ENCODE assay signal across 19 mouse cellular contexts in the genomic region with DNA sequence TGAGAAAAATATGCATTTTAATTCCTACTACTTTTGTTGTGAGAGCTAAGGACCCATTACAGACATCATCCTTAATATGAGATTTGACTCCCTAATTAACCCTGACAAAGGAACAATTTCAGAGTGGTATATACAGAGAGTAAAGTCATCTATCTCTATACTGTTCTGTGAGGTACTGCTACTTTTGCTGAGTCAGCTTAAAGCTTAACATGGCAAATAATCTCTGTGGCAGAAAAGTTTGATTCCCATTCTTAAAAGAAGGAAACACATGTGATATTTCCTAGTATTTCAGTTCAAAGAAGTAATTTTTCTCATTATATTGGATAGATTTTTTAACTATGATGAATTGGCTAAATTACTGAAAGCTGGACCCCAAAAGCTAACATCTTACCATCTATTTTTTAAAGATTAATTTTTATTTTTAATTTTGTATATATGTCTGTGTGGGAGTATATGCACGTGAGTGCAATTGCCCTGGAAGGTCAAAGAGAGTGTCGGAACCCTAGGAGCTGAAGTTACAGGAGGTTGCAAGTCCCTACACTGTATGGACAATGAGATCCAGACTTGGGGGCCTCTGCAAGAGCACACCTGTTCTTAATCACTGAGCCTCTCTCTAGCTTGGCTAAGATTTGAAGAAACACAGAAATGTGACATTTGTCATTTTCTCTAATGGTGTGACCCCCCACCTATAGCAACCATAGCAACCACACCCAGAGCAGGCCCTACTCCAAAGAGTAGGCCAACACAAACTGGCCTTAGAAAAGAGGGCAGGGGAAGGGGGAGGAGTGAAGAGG.
"Had no signal": no experiment of that assay in that cellular context is flagged by ENCODE, and none has a peak within 500 bp of the region (broad histone marks: within the 10 kb centered on the region; RNA-seq: fewer than 3 reads in every experiment).

No protein-coding gene starts in this region.

- H3K27ac ChIP-seq: limb, embryonic 13.5 days; liver, embryonic 12.5 days; liver, embryonic 15.5 days; lung, embryonic 15.5 days; midbrain, embryonic 13.5 days; neural tube, embryonic 12.5 days; stomach, embryonic 15.5 days had no signal

- H3K4me3 ChIP-seq: limb, embryonic 13.5 days; liver, embryonic 12.5 days; liver, embryonic 15.5 days; lung, embryonic 15.5 days; midbrain, embryonic 13.5 days; neural tube, embryonic 12.5 days; stomach, embryonic 15.5 days had no signal

- H3K27me3 ChIP-seq: limb, embryonic 13.5 days; liver, embryonic 12.5 days; liver, embryonic 15.5 days; lung, embryonic 15.5 days; midbrain, embryonic 13.5 days; neural tube, embryonic 12.5 days; stomach, embryonic 15.5 days had no signal

- H3K36me3 ChIP-seq: limb, embryonic 13.5 days; liver, embryonic 12.5 days; liver, embryonic 15.5 days; midbrain, embryonic 13.5 days; neural tube, embryonic 12.5 days; stomach, embryonic 15.5 days had no signal

- H3K4me1 ChIP-seq: liver, embryonic 12.5 days; liver, embryonic 15.5 days; lung, embryonic 15.5 days; midbrain, embryonic 13.5 days; neural tube, embryonic 12.5 days; stomach, embryonic 15.5 days had no signal

- H3K9ac ChIP-seq: limb, embryonic 13.5 days; liver, embryonic 12.5 days; liver, embryonic 15.5 days; lung, embryonic 15.5 days; midbrain, embryonic 13.5 days; neural tube, embryonic 12.5 days; stomach, embryonic 15.5 days had no signal

- H3K4me2 ChIP-seq: limb, embryonic 13.5 days; liver, embryonic 12.5 days; liver, embryonic 15.5 days; lung, embryonic 15.5 days; midbrain, embryonic 13.5 days; neural tube, embryonic 12.5 days; stomach, embryonic 15.5 days had no signal

- DNase-seq: kidney, adult 9 months; kidney, postnatal 14 days; kidney, postnatal 4 days; left cerebral cortex, postnatal 4 days; liver; lung, adult 18-20 months; lung, postnatal 10 days; lung, postnatal 4 days; retina, postnatal 1 day; right cerebral cortex, postnatal 25 days; spleen, adult 18-20 months; thymus, postnatal 25 days had no signal

- H3K9me3 ChIP-seq: limb, embryonic 13.5 days; liver, embryonic 12.5 days; liver, embryonic 15.5 days; lung, embryonic 15.5 days; midbrain, embryonic 13.5 days; neural tube, embryonic 12.5 days; stomach, embryonic 15.5 days had no signal

- ATAC-seq: liver, embryonic 12.5 days; midbrain, embryonic 13.5 days had no signal
